Mouse (Mus musculus): ENCODE measurements at regions not wholly inside any gene's neighbourhood (a gene's known extent, or its start where the extent isn't known, plus 50 kb on each side); places are given as distances from the start of the nearest gene placed in this dataset.

DNA sequence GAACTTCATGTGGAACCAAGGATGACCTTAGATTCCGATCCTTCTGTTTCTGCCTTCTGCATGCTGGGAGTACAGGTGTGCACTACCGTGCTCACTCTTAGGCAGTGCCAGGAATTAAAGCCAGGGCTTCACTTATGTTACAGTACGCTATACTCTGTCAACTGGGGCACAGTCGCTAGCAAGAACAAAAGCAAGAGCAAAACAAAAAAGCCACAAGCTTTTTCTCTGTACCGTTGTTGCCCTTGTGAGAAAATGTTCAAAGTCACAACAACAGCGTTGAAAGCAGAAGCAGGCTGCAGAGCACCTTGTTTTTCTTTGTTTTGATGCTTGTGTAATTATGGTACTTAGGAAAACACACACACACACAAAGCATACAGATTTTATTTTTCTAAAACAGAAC lies 161.4 kb upstream of the Stt3b start:
- no peaks in the 10 kb centered on the region for H3K27me3 ChIP-seq (ENCODE audit: control insufficient read depth, insufficient read depth, low read length)
- no peaks in the 10 kb centered on the region for H3K36me3 ChIP-seq (ENCODE audit: control insufficient read depth, insufficient read depth, low read length)
- H3K4me3 ChIP-seq (ENCODE audit: low read depth, low read length): no peak overlapping the region
- H3K4me2 ChIP-seq: no peak overlapping the region
- no peaks in the 10 kb centered on the region for H3K4me1 ChIP-seq (ENCODE audit: control insufficient read depth, insufficient read depth, low read length)
- ATAC-seq (ENCODE audit: low FRiP score) (no peak), DNase-seq (ENCODE audit: low spot score, missing footprints) (no peak)
- no peak overlapping the region for H3K27ac ChIP-seq (ENCODE audit: low read depth, low read length)
- 95% methylated on average over 6 of the region's 6 CpGs for WGBS
- H3K9ac ChIP-seq (ENCODE audit: low read length): no peak overlapping the region
- no peaks in the 10 kb centered on the region; the same call in 1 of the 2 replicates for H3K9me3 ChIP-seq (ENCODE audit: control insufficient read depth, low read length)

DNA sequence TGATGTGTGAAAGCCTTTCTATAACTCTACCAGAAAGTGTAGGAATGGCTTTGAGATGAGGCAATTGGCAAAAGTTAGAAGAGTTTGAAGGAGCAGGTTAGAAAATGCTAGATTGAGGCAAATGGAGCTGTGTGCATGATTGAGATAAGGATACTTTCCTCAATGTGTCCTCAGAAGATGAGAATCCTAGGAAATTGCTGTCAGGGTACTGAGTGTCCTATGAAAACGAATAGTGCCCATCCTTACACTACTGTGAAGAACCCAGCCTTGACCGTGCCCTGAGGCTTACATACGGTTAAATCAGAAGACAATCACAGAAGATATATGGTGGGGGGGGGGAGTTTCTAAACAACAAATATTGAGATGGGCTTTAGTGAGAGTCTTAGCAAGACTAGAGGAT lies 162.8 kb upstream of the Stt3b start:
- Histone ChIP-seq H3K27ac (ENCODE audit: low read depth, low read length) (no peak overlapping the region), H3K4me2 (no peak overlapping the region), H3K4me1 (ENCODE audit: control insufficient read depth, insufficient read depth, low read length) (no peaks in the 10 kb centered on the region), H3K9ac (ENCODE audit: low read length) (no peak overlapping the region), H3K4me3 (ENCODE audit: low read depth, low read length) (no peak overlapping the region), H3K27me3 (ENCODE audit: control insufficient read depth, insufficient read depth, low read length) (no peaks in the 10 kb centered on the region), H3K36me3 (ENCODE audit: control insufficient read depth, insufficient read depth, low read length) (no peaks in the 10 kb centered on the region), H3K9me3 (ENCODE audit: control insufficient read depth, low read length) (no peaks in the 10 kb centered on the region; the same call in 1 of the 2 replicates)
- ATAC-seq (ENCODE audit: low FRiP score): no peak
- DNase-seq (ENCODE audit: low spot score, missing footprints): no peak
- WGBS: 91% methylated on average over 3 of the region's 3 CpGs

DNA sequence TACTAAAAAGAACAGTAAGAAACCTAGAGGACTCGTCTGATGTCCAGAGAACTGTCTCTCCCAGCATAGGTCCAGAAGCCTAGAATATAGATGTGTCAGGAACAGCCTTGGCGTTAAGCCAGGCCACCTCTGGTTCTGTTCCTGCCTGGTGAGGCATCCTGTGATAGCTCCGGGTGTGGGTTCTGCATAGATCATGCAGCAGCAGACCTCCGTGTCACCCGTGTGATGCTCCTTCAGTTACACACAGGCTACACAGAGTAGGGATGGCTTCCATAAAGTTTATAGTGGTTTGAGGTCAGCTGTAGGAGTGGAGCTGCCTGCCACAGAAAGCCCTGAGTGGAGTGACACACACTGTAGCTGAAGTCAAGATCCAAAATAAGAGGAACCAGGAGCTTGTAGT lies 163.6 kb upstream of the Stt3b start:
- Histone ChIP-seq H3K4me3 (ENCODE audit: low read depth, low read length) (no peak overlapping the region), H3K27ac (ENCODE audit: low read depth, low read length) (no peak overlapping the region), H3K4me1 (ENCODE audit: control insufficient read depth, insufficient read depth, low read length) (peaks cover 3% of the 10 kb centered on the region), H3K36me3 (ENCODE audit: control insufficient read depth, insufficient read depth, low read length) (no peaks in the 10 kb centered on the region), H3K27me3 (ENCODE audit: control insufficient read depth, insufficient read depth, low read length) (no peaks in the 10 kb centered on the region), H3K9me3 (ENCODE audit: control insufficient read depth, low read length) (no peaks in the 10 kb centered on the region; the same call in 1 of the 2 replicates), H3K4me2 (no peak overlapping the region), H3K9ac (ENCODE audit: low read length) (no peak overlapping the region)
- 91% methylated on average over 5 of the region's 5 CpGs for WGBS
- no peak for ATAC-seq (ENCODE audit: low FRiP score)
- DNase-seq (ENCODE audit: low spot score, missing footprints): no peak

DNA sequence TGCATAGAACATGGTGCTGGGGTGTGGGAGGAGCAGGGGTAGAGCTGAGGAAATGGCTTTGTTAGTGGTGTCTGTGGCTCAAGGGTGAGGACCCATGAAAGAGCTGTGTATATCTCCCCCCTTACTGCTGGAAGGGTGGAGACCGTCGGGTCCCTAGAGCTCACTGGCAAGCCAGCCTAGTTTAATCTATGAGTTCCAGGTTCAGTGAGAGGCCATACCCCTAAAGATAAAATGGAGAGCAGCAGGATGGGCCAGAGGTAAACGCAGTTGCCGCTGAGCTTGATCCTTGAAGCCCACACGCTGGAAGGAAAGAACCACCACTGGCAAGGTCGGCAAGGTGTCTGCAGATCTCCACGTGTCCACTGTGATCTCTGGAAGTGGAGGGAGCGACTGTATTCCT lies 164.1 kb upstream of the Stt3b start:
- WGBS: 88% methylated on average over 8 of the region's 8 CpGs
- Histone ChIP-seq H3K27ac (ENCODE audit: low read depth, low read length) (no peak overlapping the region), H3K4me3 (ENCODE audit: low read depth, low read length) (no peak overlapping the region), H3K4me1 (ENCODE audit: control insufficient read depth, insufficient read depth, low read length) (peaks cover 5% of the 10 kb centered on the region), H3K4me2 (no peak overlapping the region), H3K36me3 (ENCODE audit: control insufficient read depth, insufficient read depth, low read length) (no peaks in the 10 kb centered on the region), H3K9me3 (ENCODE audit: control insufficient read depth, low read length) (no peaks in the 10 kb centered on the region; the same call in 1 of the 2 replicates), H3K9ac (ENCODE audit: low read length) (no peak overlapping the region), H3K27me3 (ENCODE audit: control insufficient read depth, insufficient read depth, low read length) (no peaks in the 10 kb centered on the region)
- ATAC-seq (ENCODE audit: low FRiP score) (no peak), DNase-seq (ENCODE audit: low spot score, missing footprints) (no peak)

DNA sequence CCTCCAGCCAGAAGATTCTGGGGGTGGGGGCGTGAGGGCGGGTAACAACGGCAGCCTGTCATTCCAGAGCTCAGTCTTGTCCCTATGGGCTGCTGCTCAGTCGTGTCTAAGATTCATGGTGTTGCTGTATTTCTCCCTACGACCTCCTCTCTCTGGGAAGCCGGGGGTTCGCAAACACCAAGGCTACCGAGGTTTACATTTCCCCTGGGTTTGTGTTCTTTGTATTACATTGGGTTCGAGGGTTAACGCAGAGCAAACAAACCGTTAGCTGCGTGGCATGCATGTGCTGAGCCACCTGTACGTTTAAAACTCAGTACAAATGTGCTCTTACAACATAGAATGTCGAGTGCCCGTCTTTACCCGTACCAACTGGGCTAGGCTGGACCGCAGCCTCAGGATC lies 166.0 kb upstream of the Stt3b start:
- no peak for DNase-seq (ENCODE audit: low spot score, missing footprints)
- Histone ChIP-seq H3K27me3 (ENCODE audit: control insufficient read depth, insufficient read depth, low read length) (no peaks in the 10 kb centered on the region), H3K27ac (ENCODE audit: low read depth, low read length) (no peak overlapping the region), H3K4me1 (ENCODE audit: control insufficient read depth, insufficient read depth, low read length) (peaks cover 5% of the 10 kb centered on the region), H3K9ac (ENCODE audit: low read length) (no peak overlapping the region), H3K4me3 (ENCODE audit: low read depth, low read length) (no peak overlapping the region), H3K9me3 (ENCODE audit: control insufficient read depth, low read length) (no peaks in the 10 kb centered on the region), H3K36me3 (ENCODE audit: control insufficient read depth, insufficient read depth, low read length) (no peaks in the 10 kb centered on the region), H3K4me2 (no peak overlapping the region)
- no peak for ATAC-seq (ENCODE audit: low FRiP score)
- WGBS: 78% methylated on average over 17 of the region's 17 CpGs

DNA sequence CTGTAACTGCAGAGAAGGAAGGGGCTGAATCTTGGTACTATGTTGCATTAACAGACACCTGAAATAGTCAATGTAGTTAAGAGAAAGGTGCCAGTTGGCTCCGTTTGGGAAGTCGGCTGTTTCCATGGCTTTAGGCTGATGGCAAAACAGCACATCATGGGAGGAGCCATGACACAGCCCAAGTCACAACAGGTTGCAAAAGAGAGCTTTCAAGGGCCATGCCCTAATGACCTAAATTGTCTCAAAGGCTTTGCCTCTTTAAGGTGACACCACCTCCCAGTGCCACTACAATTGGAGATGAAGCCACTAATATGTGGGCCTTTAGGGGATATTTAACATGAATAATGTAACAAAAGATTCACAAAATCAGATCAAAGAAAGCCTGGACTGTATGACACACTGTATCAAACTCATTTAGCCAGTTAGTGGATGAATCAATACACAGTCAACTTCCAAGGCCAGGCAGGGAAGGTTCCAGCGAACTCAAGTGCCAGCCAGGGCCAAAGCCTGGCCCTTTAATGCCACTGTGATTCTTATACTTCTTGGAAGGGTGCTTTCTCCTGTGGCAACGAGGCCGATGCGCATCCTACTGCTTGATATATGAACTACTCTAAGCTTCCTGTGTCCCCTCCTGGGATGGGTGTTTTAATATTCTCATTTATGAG lies 167.5 kb upstream of the Stt3b start:
- no peak overlapping the region for H3K27ac ChIP-seq (ENCODE audit: low read depth, low read length)
- H3K9ac ChIP-seq (ENCODE audit: low read length): no peak overlapping the region
- H3K4me3 ChIP-seq (ENCODE audit: low read depth, low read length): no peak overlapping the region
- no peaks in the 10 kb centered on the region for H3K36me3 ChIP-seq (ENCODE audit: control insufficient read depth, insufficient read depth, low read length)
- WGBS: 83% methylated on average over 6 of the region's 6 CpGs
- DNase-seq (ENCODE audit: low spot score, missing footprints) (no peak), ATAC-seq (ENCODE audit: low FRiP score) (no peak)
- peaks cover 5% of the 10 kb centered on the region for H3K4me1 ChIP-seq (ENCODE audit: control insufficient read depth, insufficient read depth, low read length)
- H3K27me3 ChIP-seq (ENCODE audit: control insufficient read depth, insufficient read depth, low read length): no peaks in the 10 kb centered on the region
- no peaks in the 10 kb centered on the region for H3K9me3 ChIP-seq (ENCODE audit: control insufficient read depth, low read length)
- no peak overlapping the region for H3K4me2 ChIP-seq

DNA sequence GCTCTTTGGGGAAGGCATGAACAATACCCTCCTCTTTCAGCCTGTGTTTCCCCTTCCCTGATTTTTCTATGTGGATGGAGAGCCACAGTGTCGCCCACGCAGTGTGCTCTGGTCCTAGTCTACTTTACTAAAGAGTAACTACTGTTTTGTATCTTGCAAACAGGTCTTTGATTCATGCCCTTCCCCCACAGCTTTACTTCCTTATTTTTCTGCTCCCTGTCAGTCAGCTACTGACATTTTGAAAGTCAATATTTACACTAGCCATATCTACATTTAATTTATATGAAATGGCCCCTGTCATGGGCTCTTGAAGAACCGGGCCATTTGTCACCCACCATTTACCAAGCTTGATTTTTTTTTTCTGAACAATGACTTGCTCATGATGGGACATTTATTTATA lies 168.7 kb upstream of the Stt3b start:
- WGBS: 54% methylated on average over 3 of the region's 3 CpGs
- peaks cover 5% of the 10 kb centered on the region for H3K4me1 ChIP-seq (ENCODE audit: control insufficient read depth, insufficient read depth, low read length)
- no peak overlapping the region for H3K4me2 ChIP-seq
- H3K9me3 ChIP-seq (ENCODE audit: control insufficient read depth, low read length): no peaks in the 10 kb centered on the region
- H3K36me3 ChIP-seq (ENCODE audit: control insufficient read depth, insufficient read depth, low read length): no peaks in the 10 kb centered on the region
- no peaks in the 10 kb centered on the region for H3K27me3 ChIP-seq (ENCODE audit: control insufficient read depth, insufficient read depth, low read length)
- no peak overlapping the region for H3K4me3 ChIP-seq (ENCODE audit: low read depth, low read length)
- H3K27ac ChIP-seq (ENCODE audit: low read depth, low read length): no peak overlapping the region
- no peak overlapping the region for H3K9ac ChIP-seq (ENCODE audit: low read length)
- ATAC-seq (ENCODE audit: low FRiP score) (no peak), DNase-seq (ENCODE audit: low spot score, missing footprints) (no peak)

DNA sequence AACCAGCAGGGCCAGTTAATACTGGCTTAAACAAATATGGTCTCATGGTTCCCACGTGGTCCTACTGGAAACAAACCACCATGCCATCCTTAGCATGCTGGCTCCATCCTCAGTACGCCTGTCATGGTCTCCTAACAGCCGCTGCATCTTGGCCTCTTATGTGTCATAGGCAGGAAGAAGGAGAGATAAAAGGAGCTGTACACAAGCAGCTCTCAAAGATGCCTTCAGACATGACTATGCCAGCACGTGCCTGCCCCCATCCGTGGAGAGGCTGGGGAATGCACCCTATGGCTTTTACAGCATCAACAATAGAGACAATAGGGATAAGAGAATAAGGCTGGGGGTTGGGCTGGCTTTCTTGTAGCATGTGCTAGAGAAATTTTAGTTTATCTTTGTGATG lies 171.0 kb upstream of the Stt3b start:
- no peak overlapping the region for H3K4me3 ChIP-seq (ENCODE audit: low read depth, low read length)
- H3K4me2 ChIP-seq: no peak overlapping the region
- 70% methylated on average over 5 of the region's 5 CpGs for WGBS
- ATAC-seq (ENCODE audit: low FRiP score) (no peak), DNase-seq (ENCODE audit: low spot score, missing footprints) (no peak)
- H3K36me3 ChIP-seq (ENCODE audit: control insufficient read depth, insufficient read depth, low read length): no peaks in the 10 kb centered on the region
- peaks cover 5% of the 10 kb centered on the region for H3K4me1 ChIP-seq (ENCODE audit: control insufficient read depth, insufficient read depth, low read length)
- H3K27ac ChIP-seq (ENCODE audit: low read depth, low read length): no peak overlapping the region
- H3K27me3 ChIP-seq (ENCODE audit: control insufficient read depth, insufficient read depth, low read length): no peaks in the 10 kb centered on the region
- H3K9ac ChIP-seq (ENCODE audit: low read length): no peak overlapping the region
- no peaks in the 10 kb centered on the region for H3K9me3 ChIP-seq (ENCODE audit: control insufficient read depth, low read length)

DNA sequence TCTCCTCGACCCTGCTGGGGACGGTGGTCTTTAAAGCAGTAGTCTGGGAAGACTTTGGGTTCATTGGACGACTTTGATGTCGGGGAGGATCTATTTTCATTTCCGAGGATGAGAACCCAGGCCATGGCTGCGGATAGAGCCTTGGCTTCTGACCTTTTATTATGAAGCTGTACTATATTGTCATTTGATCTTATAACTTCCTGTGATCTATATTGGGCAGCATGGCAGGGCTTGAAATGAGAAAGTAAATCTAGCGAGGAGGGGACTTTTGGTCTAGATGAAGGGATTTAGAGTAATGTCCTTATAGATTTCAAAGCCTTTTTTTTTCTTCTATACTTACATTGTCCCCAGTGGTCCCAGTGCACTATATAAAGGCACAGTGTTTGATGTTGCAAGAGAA lies 172.8 kb upstream of the Stt3b start:
- no peak for ATAC-seq (ENCODE audit: low FRiP score)
- no peak overlapping the region for H3K27ac ChIP-seq (ENCODE audit: low read depth, low read length)
- H3K36me3 ChIP-seq (ENCODE audit: control insufficient read depth, insufficient read depth, low read length): no peaks in the 10 kb centered on the region
- no peak overlapping the region for H3K4me2 ChIP-seq
- no peaks in the 10 kb centered on the region for H3K9me3 ChIP-seq (ENCODE audit: control insufficient read depth, low read length)
- H3K27me3 ChIP-seq (ENCODE audit: control insufficient read depth, insufficient read depth, low read length): no peaks in the 10 kb centered on the region
- WGBS: 88% methylated on average over 7 of the region's 7 CpGs
- no peak overlapping the region for H3K4me3 ChIP-seq (ENCODE audit: low read depth, low read length)
- H3K9ac ChIP-seq (ENCODE audit: low read length): no peak overlapping the region
- no peak for DNase-seq (ENCODE audit: low spot score, missing footprints)
- peaks cover 5% of the 10 kb centered on the region for H3K4me1 ChIP-seq (ENCODE audit: control insufficient read depth, insufficient read depth, low read length)

All from midbrain, embryonic 11.5 days (tissue).